Mouse (Mus musculus): Measurements from ENCODE around the gene Gli2. TPM values are rescaled to one million over a fixed set of nuclear protein-coding genes. Genes with fewer than 3 reads are reported as not detected.

Gli2 gene
- polyA plus RNA-seq, 1 experiment from 2014 or later = 1.6 TPM

- H3K9ac ChIP-seq (replicated peaks) = no peak overlapping the region
- H3K4me1 ChIP-seq = peaks cover 21% of the 10 kb centered on the region
- ATAC-seq (ENCODE audit: low FRiP score) = no peak
- H3K27ac ChIP-seq (replicated peaks) = no peak overlapping the region
- no peak overlapping the region for H3K4me2 ChIP-seq
- no peak overlapping the region for H3K4me3 ChIP-seq (replicated peaks)
- no peaks in the 10 kb centered on the region for H3K27me3 ChIP-seq (replicated peaks)
- H3K9me3 ChIP-seq (replicated peaks) = no peaks in the 10 kb centered on the region
- 83% methylated on average over 6 of the region's 6 CpGs for WGBS
- H3K36me3 ChIP-seq = no peaks in the 10 kb centered on the region
Measured at GRCm38 (mm10) chr1:118988331-118988730, 65.1 kb downstream of the Gli2 start.

- 65% methylated on average over 11 of the region's 11 CpGs for WGBS
- H3K27ac ChIP-seq (replicated peaks) = no peak overlapping the region
Measured at GRCm38 (mm10) chr1:118987538-118987937, 65.9 kb downstream of the Gli2 start.

GRCm38 (mm10) chr1:118983389-118983788 is 70.0 kb downstream of the Gli2 start:
- H3K27me3 ChIP-seq (replicated peaks) = no peaks in the 10 kb centered on the region
- no peak for ATAC-seq (ENCODE audit: low FRiP score)
- H3K9ac ChIP-seq (replicated peaks) = no peak overlapping the region
- H3K4me1 ChIP-seq = peaks cover 39% of the 10 kb centered on the region
- WGBS = 39% methylated on average over 2 of the region's 2 CpGs
- peak overlapping the region; percentile 76; the same call in 1 of the 2 replicates for H3K27ac ChIP-seq (replicated peaks)
- H3K36me3 ChIP-seq = no peaks in the 10 kb centered on the region
- no peak overlapping the region for H3K4me3 ChIP-seq (replicated peaks)
- no peaks in the 10 kb centered on the region for H3K9me3 ChIP-seq (replicated peaks)
- H3K4me2 ChIP-seq = no peak overlapping the region

More at GRCm38 (mm10) chr1:118987538-118987937, 65.9 kb downstream of the Gli2 start:
- Histone ChIP-seq H3K4me3 (replicated peaks) (no peak overlapping the region), H3K36me3 (no peaks in the 10 kb centered on the region), H3K4me1 (peaks cover 29% of the 10 kb centered on the region), H3K4me2 (no peak overlapping the region), H3K9ac (replicated peaks) (no peak overlapping the region), H3K27me3 (replicated peaks) (no peaks in the 10 kb centered on the region), H3K9me3 (replicated peaks) (no peaks in the 10 kb centered on the region)
- no peak for ATAC-seq (ENCODE audit: low FRiP score)

GRCm38 (mm10) chr1:118982805-118983211 is 70.6 kb downstream of the Gli2 start:
- no peak; the same call in 1 of the 2 replicates for ATAC-seq (ENCODE audit: low FRiP score)
- no peak overlapping the region for H3K9ac ChIP-seq (replicated peaks)
- WGBS = 4% methylated on average over 5 of the region's 5 CpGs
- peaks cover 39% of the 10 kb centered on the region for H3K4me1 ChIP-seq
- H3K27ac ChIP-seq (replicated peaks) = peak overlapping the region; percentile 76
- no peaks in the 10 kb centered on the region for H3K9me3 ChIP-seq (replicated peaks)
- no peaks in the 10 kb centered on the region for H3K27me3 ChIP-seq (replicated peaks)
- H3K4me3 ChIP-seq (replicated peaks) = no peak overlapping the region
- peak overlapping the region; percentile 20; the same call in 1 of the 2 replicates for H3K4me2 ChIP-seq
- no peaks in the 10 kb centered on the region for H3K36me3 ChIP-seq

- Histone ChIP-seq H3K27me3 (replicated peaks) (no peaks in the 10 kb centered on the region), H3K4me2 (peak overlapping the region; percentile 20), H3K4me3 (replicated peaks) (no peak overlapping the region), H3K9ac (replicated peaks) (no peak overlapping the region), H3K36me3 (no peaks in the 10 kb centered on the region), H3K9me3 (replicated peaks) (no peaks in the 10 kb centered on the region), H3K27ac (replicated peaks) (peak overlapping the region; percentile 76), H3K4me1 (peaks cover 34% of the 10 kb centered on the region)
- ATAC-seq (ENCODE audit: low FRiP score) = peak; percentile 75
- WGBS = 16% methylated on average over 16 of the region's 16 CpGs
Measured at GRCm38 (mm10) chr1:118981943-118982804, 71.2 kb downstream of the Gli2 start.

- ATAC-seq (ENCODE audit: low FRiP score) = no peak
- H3K4me2 ChIP-seq = no peak overlapping the region
- 36% methylated on average over 7 of the region's 7 CpGs for WGBS
- no peaks in the 10 kb centered on the region for H3K27me3 ChIP-seq (replicated peaks)
- H3K27ac ChIP-seq (replicated peaks) = no peak overlapping the region
- H3K4me1 ChIP-seq = peaks cover 40% of the 10 kb centered on the region
- no peaks in the 10 kb centered on the region for H3K9me3 ChIP-seq (replicated peaks)
- no peak overlapping the region for H3K4me3 ChIP-seq (replicated peaks)
- H3K9ac ChIP-seq (replicated peaks) = no peak overlapping the region
- H3K36me3 ChIP-seq = no peaks in the 10 kb centered on the region
Measured at GRCm38 (mm10) chr1:118980636-118981035, 72.8 kb downstream of the Gli2 start.

- H3K4me1 ChIP-seq = peaks cover 16% of the 10 kb centered on the region
- WGBS = 54% methylated on average over 9 of the region's 9 CpGs
Measured at GRCm38 (mm10) chr1:118976596-118976995, 76.8 kb downstream of the Gli2 start.

GRCm38 (mm10) chr1:118975376-118975775 is 78.0 kb downstream of the Gli2 start:
- no peak for ATAC-seq (ENCODE audit: low FRiP score)
- Histone ChIP-seq H3K9me3 (replicated peaks) (no peaks in the 10 kb centered on the region), H3K27ac (replicated peaks) (no peak overlapping the region), H3K9ac (replicated peaks) (no peak overlapping the region), H3K27me3 (replicated peaks) (no peaks in the 10 kb centered on the region), H3K36me3 (no peaks in the 10 kb centered on the region), H3K4me3 (replicated peaks) (no peak overlapping the region), H3K4me2 (no peak overlapping the region), H3K4me1 (0 out of 2 replicates have a peak, but pooled peaks cover 10% of the 10 kb centered on the region)
- WGBS = 97% methylated on average over 3 of the region's 3 CpGs

More at GRCm38 (mm10) chr1:118976596-118976995, 76.8 kb downstream of the Gli2 start:
- 0 out of 2 replicates have a peak, but pooled peaks have one; percentile 20 for ATAC-seq (ENCODE audit: low FRiP score)
- Histone ChIP-seq H3K4me3 (replicated peaks) (no peak overlapping the region), H3K36me3 (no peaks in the 10 kb centered on the region), H3K9me3 (replicated peaks) (no peaks in the 10 kb centered on the region), H3K4me2 (no peak overlapping the region), H3K27me3 (replicated peaks) (no peaks in the 10 kb centered on the region), H3K27ac (replicated peaks) (no peak overlapping the region), H3K9ac (replicated peaks) (no peak overlapping the region)

GRCm38 (mm10) chr1:118970068-118970467 is 83.4 kb downstream of the Gli2 start:
- Histone ChIP-seq H3K9ac (replicated peaks) (no peak overlapping the region), H3K4me3 (replicated peaks) (no peak overlapping the region), H3K36me3 (no peaks in the 10 kb centered on the region), H3K9me3 (replicated peaks) (no peaks in the 10 kb centered on the region), H3K27me3 (replicated peaks) (no peaks in the 10 kb centered on the region), H3K4me1 (no peaks in the 10 kb centered on the region), H3K27ac (replicated peaks) (no peak overlapping the region), H3K4me2 (no peak overlapping the region)
- no peak for ATAC-seq (ENCODE audit: low FRiP score)
- WGBS = 100% methylated on average over 3 of the region's 3 CpGs

GRCm38 (mm10) chr1:118969409-118969808 is 84.0 kb downstream of the Gli2 start:
- Histone ChIP-seq H3K36me3 (no peaks in the 10 kb centered on the region), H3K4me2 (no peak overlapping the region), H3K9me3 (replicated peaks) (no peaks in the 10 kb centered on the region), H3K4me1 (no peaks in the 10 kb centered on the region), H3K27ac (replicated peaks) (no peak overlapping the region), H3K4me3 (replicated peaks) (no peak overlapping the region), H3K27me3 (replicated peaks) (no peaks in the 10 kb centered on the region), H3K9ac (replicated peaks) (no peak overlapping the region)
- 0 out of 2 replicates have a peak, but pooled peaks have one; percentile 12 for ATAC-seq (ENCODE audit: low FRiP score)
- WGBS = 72% methylated on average over 11 of the region's 11 CpGs

- Histone ChIP-seq H3K9me3 (replicated peaks) (no peaks in the 10 kb centered on the region), H3K27ac (replicated peaks) (no peak overlapping the region), H3K9ac (replicated peaks) (no peak overlapping the region), H3K4me3 (replicated peaks) (no peak overlapping the region), H3K4me2 (no peak overlapping the region), H3K27me3 (replicated peaks) (no peaks in the 10 kb centered on the region), H3K36me3 (no peaks in the 10 kb centered on the region), H3K4me1 (no peaks in the 10 kb centered on the region)
- 0 out of 2 replicates have a peak, but pooled peaks have one; percentile 49 for ATAC-seq (ENCODE audit: low FRiP score)
- WGBS = 85% methylated on average over 5 of the region's 5 CpGs
Measured at GRCm38 (mm10) chr1:118968661-118969179, 84.7 kb downstream of the Gli2 start.

- no peak for ATAC-seq (ENCODE audit: low FRiP score)
- 93% methylated on average over 3 of the region's 3 CpGs for WGBS
Measured at GRCm38 (mm10) chr1:118967976-118968375, 85.4 kb downstream of the Gli2 start.

More at GRCm38 (mm10) chr1:118967976-118968375, 85.4 kb downstream of the Gli2 start:
- Histone ChIP-seq H3K4me1 (no peaks in the 10 kb centered on the region), H3K36me3 (no peaks in the 10 kb centered on the region), H3K9me3 (replicated peaks) (no peaks in the 10 kb centered on the region), H3K4me2 (no peak overlapping the region), H3K9ac (replicated peaks) (no peak overlapping the region), H3K27me3 (replicated peaks) (no peaks in the 10 kb centered on the region), H3K27ac (replicated peaks) (no peak overlapping the region), H3K4me3 (replicated peaks) (no peak overlapping the region)
